Mouse (Mus musculus) stomach, adult 2 months (tissue): ENCODE data around the gene Lck. TPM values are rescaled to one million over a fixed set of nuclear protein-coding genes. Genes with fewer than 3 reads are reported as not detected.

Source experiments
- polyA plus RNA-seq: library from polyadenylated mRNA; depleted of rRNA; stranded (reverse); fragments of >200 nt; gene quantifications from 2 replicates; pipeline ENCODE4 v1.2.3, GENCODE M21; 2012; rRNA removed

Lck gene
- 0.25 and 0.30 TPM in 2 replicates for polyA plus RNA-seq

GRCm38 (mm10) chr4:129573430-129573829, at the start of gene Lck:
TSS of gene Lck (minus strand) at chr4:129573641.

GRCm38 (mm10) chr4:129618786-129619691, 45.6 kb upstream of the Lck start, which contains the start of gene Iqcc:
TSS of gene Iqcc (minus strand) at chr4:129619099.

GRCm38 (mm10) chr4:129614093-129614492, 40.7 kb upstream of the Lck start, which contains the start of gene Dcdc2b:
TSS of gene Dcdc2b (minus strand) at chr4:129614257.

GRCm38 (mm10) chr4:129600233-129601158, 27.1 kb upstream of the Lck start, which contains the start of the genes Eif3i and Tmem234:
TSS of gene Eif3i (minus strand) at chr4:129600648.
TSS of gene Tmem234 (plus strand) at chr4:129600668.

GRCm38 (mm10) chr4:129578466-129578865, 5.0 kb upstream of the Lck start, which contains the start of gene Fam167b:
TSS of gene Fam167b (minus strand) at chr4:129578549.

GRCm38 (mm10) chr4:129542592-129543141, 30.8 kb downstream of the Lck start, which contains the start of gene Hdac1:
TSS of gene Hdac1 (minus strand) at chr4:129542713.

GRCm38 (mm10) chr4:129513086-129513767, 60.2 kb downstream of the Lck start, which contains the start of gene Marcksl1:
TSS of gene Marcksl1 (plus strand) at chr4:129513581.

Other genes starting within 250 kb of the Lck start
- gene Rbbp4, start 238.3 kb downstream of the Lck start, polyA plus RNA-seq: 3.3 and 4.2 TPM in 2 replicates
- 2.1 and 2.6 TPM in 2 replicates for gene Zbtb8os, start 237.9 kb downstream of the Lck start, polyA plus RNA-seq
- 2.6 and 2.9 TPM in 2 replicates for gene Zbtb8a, start 195.5 kb downstream of the Lck start, polyA plus RNA-seq
- 0.05 TPM in 1 of 2 replicates, not detected in the other for gene Zbtb8b, start 132.8 kb downstream of the Lck start, polyA plus RNA-seq
- gene Bsdc1, start 112.1 kb downstream of the Lck start, polyA plus RNA-seq: 6.9 and 8.1 TPM in 2 replicates
- not detected in 2 replicates for gene Tssk3, start 82.6 kb downstream of the Lck start, polyA plus RNA-seq
- 0.57 TPM in 1 of 2 replicates, not detected in the other for gene Fam229a, start 82.5 kb downstream of the Lck start, polyA plus RNA-seq
- gene Marcksl1, start 60.1 kb downstream of the Lck start, polyA plus RNA-seq: 9.9 and 12.4 TPM in 2 replicates
- gene Hdac1, start 30.9 kb downstream of the Lck start, polyA plus RNA-seq: 8.9 and 12.8 TPM in 2 replicates
- 3.0 and 4.0 TPM in 2 replicates for gene Fam167b, start 4.9 kb upstream of the Lck start, polyA plus RNA-seq
- 114 and 116 TPM in 2 replicates for gene Eif3i, start 27.0 kb upstream of the Lck start, polyA plus RNA-seq
- gene Tmem234, start 27.0 kb upstream of the Lck start, polyA plus RNA-seq: 57.2 and 65.6 TPM in 2 replicates
- gene Dcdc2b, start 40.6 kb upstream of the Lck start, polyA plus RNA-seq: 1.3 and 2.6 TPM in 2 replicates
- gene Iqcc, start 45.5 kb upstream of the Lck start, polyA plus RNA-seq: 16.0 and 17.3 TPM in 2 replicates
- gene Ccdc28b, start 50.3 kb upstream of the Lck start, polyA plus RNA-seq: 6.4 and 8.3 TPM in 2 replicates
- 9.5 and 10.4 TPM in 2 replicates for gene Txlna, start 67.4 kb upstream of the Lck start, polyA plus RNA-seq
- 5.7 and 8.6 TPM in 2 replicates for gene Kpna6, start 99.1 kb upstream of the Lck start, polyA plus RNA-seq
- gene Tmem39b, start 123.2 kb upstream of the Lck start, polyA plus RNA-seq: 11.4 and 12.0 TPM in 2 replicates
- gene Khdrbs1, start 168.7 kb upstream of the Lck start, polyA plus RNA-seq: 16.4 and 32.8 TPM in 2 replicates
- 10.3 and 15.0 TPM in 2 replicates for gene Ptp4a2, start 237.6 kb upstream of the Lck start, polyA plus RNA-seq